Mouse (Mus musculus) C2C12 (cell line): ENCODE results near the gene Nxpe4. TPM values are rescaled to one million over a fixed set of nuclear protein-coding genes. Genes with fewer than 3 reads are reported as not detected.
"Not testable (repeated sequence)": the region's sequence is repeated elsewhere in the genome, so short reads cannot be mapped to it uniquely, and the experiment has no call there.

Source experiments
- H3K27me3 ChIP-seq: one replicate; pipeline ENCODE4 v1.6.1; 2011; ENCODE audit not compliant: control insufficient read depth, insufficient read depth, insufficient read length
- H3K36me3 ChIP-seq: one replicate; pipeline ENCODE4 v1.6.1; 2011; ENCODE audit not compliant: control insufficient read depth, insufficient read depth
- H3K4me3 ChIP-seq: one replicate; pipeline ENCODE4 v1.5.1; 2011; ENCODE audit warnings: mild to moderate bottlenecking, control low read depth; ENCODE audit not compliant: poor library complexity, insufficient read depth, severe bottlenecking
- H3K79me2 ChIP-seq: one replicate; pipeline ENCODE4 v1.6.1; 2011; ENCODE audit not compliant: control insufficient read depth, insufficient read depth
- H3K79me3 ChIP-seq: one replicate; pipeline ENCODE4 v1.6.1; 2011; ENCODE audit warnings: low read depth, control low read depth
- H3ac ChIP-seq: one replicate; pipeline ENCODE3; 2011; ENCODE audit warnings: low read depth; ENCODE audit not compliant: control insufficient read depth, insufficient read length
- CEBPB ChIP-seq: IDR thresholded peaks from one replicate; pipeline ENCODE4 v1.6.1; 2011; ENCODE audit warnings: low read depth, mild to moderate bottlenecking, control low read depth, moderate library complexity
- CTCF ChIP-seq: IDR thresholded peaks from one replicate; pipeline ENCODE4 v1.5.1; 2011; ENCODE audit not compliant: control insufficient read depth, insufficient read depth, insufficient read length
- FOSL1 ChIP-seq: IDR thresholded peaks from one replicate; pipeline ENCODE4 v1.8.0; 2011; ENCODE audit warnings: mild to moderate bottlenecking, low read length; ENCODE audit not compliant: poor library complexity, insufficient read depth, severe bottlenecking
- MAX ChIP-seq: IDR thresholded peaks from one replicate; pipeline ENCODE4 v1.6.1; 2011; ENCODE audit warnings: mild to moderate bottlenecking, control low read depth
- MYOD1 ChIP-seq: IDR thresholded peaks from one replicate; pipeline ENCODE4 v1.6.1; 2011; ENCODE audit warnings: low read depth; ENCODE audit not compliant: control insufficient read depth, insufficient read length
- MYOG ChIP-seq: IDR thresholded peaks from one replicate; pipeline ENCODE4 v1.6.1; 2011; ENCODE audit not compliant: control insufficient read depth, insufficient read length; ENCODE audit errors: extremely low read depth
- USF1 ChIP-seq: IDR thresholded peaks from one replicate; pipeline ENCODE4 v1.6.1; 2011; ENCODE audit warnings: low read depth, mild to moderate bottlenecking, control low read depth, moderate library complexity
- polyA plus RNA-seq: library from polyadenylated mRNA; unstranded; fragments of >200 nt; fragmentation: generic; extraction: Trizol; gene quantifications from one replicate; pipeline ENCODE4 v1.2.1, GENCODE M21; 2012; ENCODE audit warnings: missing spikeins

The Nxpe4 gene
- polyA plus RNA-seq, 1 experiment = 0.02 TPM

- H3ac ChIP-seq = no peak overlapping the region
- H3K79me2 ChIP-seq = no peaks in the 10 kb centered on the region
- no peaks in the 10 kb centered on the region for H3K79me3 ChIP-seq
- TF ChIP-seq USF1 = no peak
- TF ChIP-seq MAX = no peak
- TF ChIP-seq MYOG = no peak
- TF ChIP-seq MYOD1 = no peak
- no peak for TF ChIP-seq CEBPB
- no peak for TF ChIP-seq CTCF
- no peak for TF ChIP-seq FOSL1
- no peaks in the 10 kb centered on the region for H3K36me3 ChIP-seq
- H3K4me3 ChIP-seq = no peak overlapping the region
- H3K27me3 ChIP-seq = no peaks in the 10 kb centered on the region
Observed at GRCm38 (mm10) chr9:48413591-48413990, 251.8 kb downstream of the Nxpe4 start.

- H3K27me3 ChIP-seq, H3K36me3 ChIP-seq, H3K4me3 ChIP-seq, H3K79me2 ChIP-seq, H3ac ChIP-seq, H3K79me3 ChIP-seq: not testable (repeated sequence)
Observed at GRCm38 (mm10) chr9:48417366-48417765, 255.5 kb downstream of the Nxpe4 start.

GRCm38 (mm10) chr9:48417994-48418393 lies 256.2 kb downstream of the Nxpe4 start:
- Histone ChIP-seq H3K36me3 (no peaks in the 10 kb centered on the region), H3K79me3 (no peaks in the 10 kb centered on the region), H3K4me3 (no peak overlapping the region), H3K27me3 (no peaks in the 10 kb centered on the region), H3K79me2 (no peaks in the 10 kb centered on the region), H3ac (no peak overlapping the region)
- TF ChIP-seq FOSL1 = no peak

GRCm38 (mm10) chr9:48418397-48418796 lies 256.6 kb downstream of the Nxpe4 start:
- Histone ChIP-seq H3ac (no peak overlapping the region), H3K36me3 (no peaks in the 10 kb centered on the region), H3K27me3 (no peaks in the 10 kb centered on the region), H3K79me3 (no peaks in the 10 kb centered on the region), H3K4me3 (no peak overlapping the region), H3K79me2 (no peaks in the 10 kb centered on the region)
- TF ChIP-seq CTCF (no peak), MYOG (no peak), CEBPB (no peak), FOSL1 (no peak), USF1 (no peak)

- no peak overlapping the region for H3K4me3 ChIP-seq
- no peak for TF ChIP-seq MYOG
- TF ChIP-seq CTCF = no peak
- H3K36me3 ChIP-seq = no peaks in the 10 kb centered on the region
- no peaks in the 10 kb centered on the region for H3K79me3 ChIP-seq
- no peaks in the 10 kb centered on the region for H3K27me3 ChIP-seq
- no peak overlapping the region for H3ac ChIP-seq
- H3K79me2 ChIP-seq = no peaks in the 10 kb centered on the region
Observed at GRCm38 (mm10) chr9:48418829-48419228, 257.0 kb downstream of the Nxpe4 start.

- no peaks in the 10 kb centered on the region for H3K27me3 ChIP-seq
- no peaks in the 10 kb centered on the region for H3K36me3 ChIP-seq
- TF ChIP-seq MYOG (no peak), USF1 (no peak), MAX (no peak), CTCF (no peak), MYOD1 (no peak), FOSL1 (no peak), CEBPB (no peak)
- no peaks in the 10 kb centered on the region for H3K79me3 ChIP-seq
- H3ac ChIP-seq = no peak overlapping the region
- no peak overlapping the region for H3K4me3 ChIP-seq
- H3K79me2 ChIP-seq = no peaks in the 10 kb centered on the region
Observed at GRCm38 (mm10) chr9:48420437-48420836, 258.6 kb downstream of the Nxpe4 start.

- H3K4me3 ChIP-seq = no peak overlapping the region
- TF ChIP-seq USF1 = no peak
- TF ChIP-seq CEBPB = no peak
- no peak for TF ChIP-seq MYOG
- no peak overlapping the region for H3ac ChIP-seq
- H3K79me3 ChIP-seq = no peaks in the 10 kb centered on the region
- no peaks in the 10 kb centered on the region for H3K79me2 ChIP-seq
- no peaks in the 10 kb centered on the region for H3K27me3 ChIP-seq
- no peaks in the 10 kb centered on the region for H3K36me3 ChIP-seq
Observed at GRCm38 (mm10) chr9:48421029-48421428, 259.2 kb downstream of the Nxpe4 start.
